Mouse (Mus musculus) midbrain, embryonic 12.5 days (tissue): ENCODE results near the gene Zbtb38. TPM values are rescaled to one million over a fixed set of nuclear protein-coding genes. Genes with fewer than 3 reads are reported as not detected.
"Not testable (repeated sequence)": the region's sequence is repeated elsewhere in the genome, so short reads cannot be mapped to it uniquely, and the experiment has no call there.

Experiments used
- ATAC-seq: fragments of 200-750 bp; cut with Nextera tagmentation; 2 replicates; pipeline ENCODE4 v1.8.0; 2017; ENCODE audit warnings: low read depth, moderate TSS enrichment, moderate library complexity; ENCODE audit not compliant: low FRiP score
- H3K27ac ChIP-seq: fragments of 300-500 bp; sonication (generic); replicated peaks from 2 replicates; pipeline ENCODE4 v1.5.1; 2016; ENCODE audit warnings: mild to moderate bottlenecking
- H3K27me3 ChIP-seq: fragments of 300-500 bp; sonication (generic); 2 replicates; pipeline ENCODE4 v1.6.1; 2016; ENCODE audit warnings: mild to moderate bottlenecking
- H3K36me3 ChIP-seq: fragments of 300-500 bp; sonication (generic); 2 replicates; pipeline ENCODE4 v1.6.1; 2016
- H3K4me1 ChIP-seq: fragments of 300-500 bp; sonication (generic); 2 replicates; pipeline ENCODE4 v1.6.1; 2016
- H3K4me2 ChIP-seq: fragments of 300-500 bp; sonication (generic); replicated peaks from 2 replicates; pipeline ENCODE4 v1.6.1; 2016; ENCODE audit warnings: mild to moderate bottlenecking, moderate library complexity
- H3K4me3 ChIP-seq: fragments of 300-500 bp; sonication (generic); 2 replicates; pipeline ENCODE4 v1.5.1; 2016; ENCODE audit warnings: mild to moderate bottlenecking
- H3K9ac ChIP-seq: fragments of 300-500 bp; sonication (generic); replicated peaks from 2 replicates; pipeline ENCODE4 v1.6.1; 2016; ENCODE audit warnings: mild to moderate bottlenecking, moderate library complexity
- H3K9me3 ChIP-seq: fragments of 300-500 bp; sonication (generic); 2 replicates; pipeline ENCODE4 v1.6.1; 2016; ENCODE audit warnings: mild to moderate bottlenecking
- WGBS: fragments of 180-500 bp; shearing (Covaris S2); methylation state at CpG from one replicate; pipeline ENCODE4 v1.1.7; 2016; 5-methylcytosine and 5-hydroxymethylcytosine counted together
- polyA plus RNA-seq: library from polyadenylated mRNA; unstranded; fragments of >200 nt; fragmentation: Nextera tagmentation; extraction: Ambion mirVana; gene quantifications from 2 replicates; pipeline ENCODE4 v1.2.1, GENCODE M21; 2016

The Zbtb38 gene
- polyA plus RNA-seq, 1 experiment from 2014 or later = 17.7 TPM

DNA sequence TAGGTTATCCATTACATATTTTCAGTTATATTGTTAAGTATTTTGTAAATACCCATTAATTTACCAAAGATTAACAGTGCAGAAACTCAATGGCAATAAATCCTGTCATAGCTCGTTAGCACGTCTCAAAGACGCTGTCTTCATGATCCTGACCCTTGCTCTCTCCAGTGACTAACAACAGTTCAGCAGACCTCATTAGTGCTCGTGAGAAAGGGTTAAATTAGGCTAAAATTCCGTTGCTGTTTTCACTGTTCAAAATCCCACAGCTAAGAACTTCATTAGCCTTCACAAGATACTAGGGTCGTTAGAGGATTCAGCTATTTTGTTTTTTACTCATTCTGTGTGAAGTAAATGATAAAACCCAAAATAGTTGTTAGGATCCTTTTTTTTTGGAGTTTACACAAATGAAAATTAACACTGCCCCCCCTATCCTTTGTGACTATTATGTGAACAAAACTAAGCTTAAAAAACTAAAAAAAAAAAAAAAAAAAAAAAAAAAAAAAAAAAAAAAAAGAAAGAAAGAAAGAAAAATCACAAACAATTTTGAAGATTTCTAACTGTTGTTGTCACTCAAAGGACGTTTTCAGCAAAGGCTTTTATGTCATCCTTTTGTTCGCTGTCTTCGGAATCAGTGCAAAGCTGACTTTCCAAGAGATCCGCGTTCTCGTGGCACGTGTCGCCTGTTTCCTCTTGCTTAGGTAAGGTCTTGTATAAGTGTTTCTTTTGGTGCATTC is 67.6 kb downstream of the Zbtb38 start:
- Histone ChIP-seq H3K4me1 (no peaks in the 10 kb centered on the region), H3K9me3 (no peaks in the 10 kb centered on the region), H3K27ac (no peak overlapping the region), H3K27me3 (no peaks in the 10 kb centered on the region), H3K9ac (no peak overlapping the region), H3K4me2 (no peak overlapping the region), H3K36me3 (peaks cover 29% of the 10 kb centered on the region; the same call in 1 of the 2 replicates), H3K4me3 (no peak overlapping the region)
- 78% methylated on average over 14 of the region's 14 CpGs for WGBS
- no peak for ATAC-seq

DNA sequence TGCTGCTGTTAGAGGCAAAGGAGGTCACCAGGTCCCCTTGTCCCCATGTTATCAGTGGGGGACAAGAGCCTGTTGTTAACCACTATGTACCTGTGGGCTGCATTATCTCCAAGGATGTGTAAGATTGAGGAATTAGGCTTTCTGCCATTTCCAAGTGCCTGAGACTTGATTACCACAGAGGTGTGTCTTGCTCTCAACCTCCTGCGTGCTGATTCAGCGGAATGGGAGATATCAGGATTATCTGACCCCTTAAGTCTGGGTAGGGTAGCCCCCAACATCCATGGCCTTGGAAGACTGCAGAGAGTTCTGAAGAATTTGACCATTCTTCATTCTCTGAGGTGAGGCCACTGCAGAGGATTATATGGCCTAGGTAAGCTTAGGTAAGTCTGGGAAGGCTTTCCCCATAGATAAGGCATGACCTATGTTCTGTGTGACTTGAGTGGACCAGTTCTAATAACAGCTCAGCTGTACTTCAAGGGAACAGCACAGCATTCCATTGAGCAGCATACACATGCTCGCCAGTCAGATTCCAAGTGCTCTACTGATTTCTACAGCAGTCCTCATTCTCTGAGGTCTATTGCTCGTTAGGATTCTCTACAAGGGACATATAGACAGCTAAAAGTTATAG is 68.4 kb downstream of the Zbtb38 start:
- no peak overlapping the region for H3K4me3 ChIP-seq
- H3K4me2 ChIP-seq = no peak overlapping the region
- H3K4me1 ChIP-seq = no peaks in the 10 kb centered on the region
- no peak for ATAC-seq
- no peak overlapping the region for H3K27ac ChIP-seq
- WGBS = 88% methylated on average over 4 of the region's 4 CpGs
- no peaks in the 10 kb centered on the region for H3K9me3 ChIP-seq
- no peak overlapping the region for H3K9ac ChIP-seq
- peaks cover 29% of the 10 kb centered on the region; the same call in 1 of the 2 replicates for H3K36me3 ChIP-seq
- no peaks in the 10 kb centered on the region for H3K27me3 ChIP-seq

DNA sequence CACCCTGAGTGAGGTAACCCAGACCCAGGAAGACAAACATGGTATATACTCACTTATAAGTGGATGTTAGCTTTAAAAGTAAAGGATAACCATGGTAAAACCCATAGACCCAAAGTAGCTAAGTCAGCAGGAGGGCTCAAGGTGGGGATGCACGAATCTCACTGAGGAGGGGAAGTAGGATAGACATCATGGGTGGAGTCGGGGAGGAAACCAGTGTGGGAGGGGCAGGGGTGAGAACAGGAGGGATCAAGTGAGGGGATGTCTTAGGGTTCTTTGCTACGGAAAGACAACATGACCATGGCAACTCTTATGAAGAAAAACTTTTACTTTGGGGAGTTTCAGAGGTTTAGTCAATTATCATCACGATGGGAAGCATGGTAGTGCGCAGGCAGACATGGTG is 74.0 kb downstream of the Zbtb38 start:
- ATAC-seq = no peak
- Histone ChIP-seq H3K4me3 (no peak overlapping the region), H3K9ac (no peak overlapping the region), H3K4me1 (no peaks in the 10 kb centered on the region), H3K27me3 (no peaks in the 10 kb centered on the region), H3K9me3 (no peaks in the 10 kb centered on the region), H3K27ac (no peak overlapping the region), H3K36me3 (no peaks in the 10 kb centered on the region), H3K4me2 (no peak overlapping the region)
- 83% methylated on average over 5 of the region's 5 CpGs for WGBS

GRCm38 (mm10) chr9:96677711-96678110 is 74.9 kb downstream of the Zbtb38 start:
- H3K9me3 ChIP-seq, H3K4me2 ChIP-seq, H3K4me3 ChIP-seq, ATAC-seq, H3K27ac ChIP-seq, H3K4me1 ChIP-seq, H3K27me3 ChIP-seq, H3K9ac ChIP-seq, H3K36me3 ChIP-seq: not testable (repeated sequence)
- 84% methylated on average over 5 of the region's 5 CpGs for WGBS

- 91% methylated on average over 10 of the region's 10 CpGs for WGBS
- no peaks in the 10 kb centered on the region for H3K9me3 ChIP-seq
- no peak overlapping the region for H3K9ac ChIP-seq
- H3K36me3 ChIP-seq = no peaks in the 10 kb centered on the region
- H3K4me3 ChIP-seq = no peak overlapping the region
- H3K27ac ChIP-seq = no peak overlapping the region
- H3K27me3 ChIP-seq = no peaks in the 10 kb centered on the region
- no peak overlapping the region for H3K4me2 ChIP-seq
- H3K4me1 ChIP-seq = no peaks in the 10 kb centered on the region
- ATAC-seq = no peak
Measured at GRCm38 (mm10) chr9:96676671-96677070, 76.0 kb downstream of the Zbtb38 start.

- Histone ChIP-seq H3K4me1 (no peaks in the 10 kb centered on the region), H3K4me3 (no peak overlapping the region), H3K36me3 (no peaks in the 10 kb centered on the region), H3K9ac (no peak overlapping the region), H3K9me3 (no peaks in the 10 kb centered on the region), H3K27me3 (no peaks in the 10 kb centered on the region), H3K27ac (no peak overlapping the region), H3K4me2 (no peak overlapping the region)
- 91% methylated on average over 8 of the region's 8 CpGs for WGBS
- ATAC-seq = no peak
Measured at GRCm38 (mm10) chr9:96675763-96676640, 76.6 kb downstream of the Zbtb38 start.

DNA sequence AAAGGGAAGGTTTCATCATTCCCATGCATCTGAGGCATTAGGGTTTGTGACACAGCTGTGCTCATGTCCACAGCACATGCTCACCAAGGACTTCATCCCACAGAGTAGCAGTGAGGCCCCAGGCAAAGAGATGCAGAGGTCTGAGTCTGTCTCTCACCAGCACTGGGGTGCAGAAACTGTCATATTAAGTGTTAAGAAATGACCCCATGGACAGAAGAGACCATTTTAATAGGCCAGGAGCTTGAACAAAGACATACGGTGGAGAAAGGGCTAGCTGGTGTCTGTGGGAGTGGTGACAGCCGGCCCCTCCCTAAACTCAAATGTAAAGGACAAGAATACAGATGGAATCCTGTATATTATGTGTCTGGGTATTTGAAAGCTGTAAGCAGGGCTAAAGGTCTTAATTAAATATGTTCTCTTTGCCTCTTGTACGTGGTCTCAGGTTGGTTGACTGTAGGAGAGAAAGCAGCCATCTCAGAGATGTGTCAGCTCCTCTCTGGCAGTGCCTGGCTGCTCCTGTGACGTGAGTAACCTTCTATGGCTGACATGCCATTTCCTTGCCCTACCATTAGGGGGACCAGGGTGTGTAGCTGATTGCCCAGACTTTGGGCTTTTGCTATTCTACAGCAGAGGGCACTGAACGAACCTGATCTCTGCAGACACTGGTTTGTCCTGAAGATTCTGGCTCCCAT is 77.4 kb downstream of the Zbtb38 start:
- Histone ChIP-seq H3K4me3 (no peak overlapping the region), H3K27ac (no peak overlapping the region), H3K36me3 (no peaks in the 10 kb centered on the region), H3K9ac (no peak overlapping the region), H3K4me1 (no peaks in the 10 kb centered on the region), H3K9me3 (no peaks in the 10 kb centered on the region), H3K4me2 (no peak overlapping the region), H3K27me3 (no peaks in the 10 kb centered on the region)
- WGBS = 35% methylated on average over 5 of the region's 5 CpGs
- ATAC-seq = peak; percentile 47; the same call in 1 of the 2 replicates

GRCm38 (mm10) chr9:96674301-96674700 is 78.3 kb downstream of the Zbtb38 start:
- Histone ChIP-seq H3K9me3 (no peaks in the 10 kb centered on the region), H3K27ac (no peak overlapping the region), H3K4me3 (no peak overlapping the region), H3K27me3 (no peaks in the 10 kb centered on the region), H3K4me2 (no peak overlapping the region), H3K9ac (no peak overlapping the region), H3K36me3 (no peaks in the 10 kb centered on the region), H3K4me1 (no peaks in the 10 kb centered on the region)
- no peak for ATAC-seq
- WGBS = 88% methylated on average over 8 of the region's 8 CpGs

DNA sequence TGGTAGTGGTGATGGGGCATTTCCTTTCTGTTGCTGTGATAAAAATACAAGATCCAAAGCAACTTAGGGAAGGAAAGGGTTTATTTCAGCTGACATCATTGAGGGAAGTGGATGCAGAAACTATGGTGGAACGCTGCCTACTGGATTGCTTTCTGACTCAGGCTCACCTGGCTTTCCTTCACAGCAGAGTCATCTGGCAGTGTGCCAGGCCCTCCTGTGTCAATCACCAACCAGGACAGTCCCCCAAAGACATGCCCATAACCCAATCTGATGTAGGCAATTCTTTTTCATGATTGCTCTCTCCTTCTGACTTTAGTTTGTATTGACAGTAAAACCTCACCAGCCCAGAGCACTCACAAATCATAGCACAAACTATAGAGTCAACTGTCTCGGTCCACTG is 80.2 kb downstream of the Zbtb38 start:
- 94% methylated on average over 2 of the region's 2 CpGs for WGBS
- Histone ChIP-seq H3K4me3 (no peak overlapping the region), H3K4me2 (no peak overlapping the region), H3K4me1 (no peaks in the 10 kb centered on the region), H3K9me3 (no peaks in the 10 kb centered on the region), H3K36me3 (no peaks in the 10 kb centered on the region), H3K27ac (no peak overlapping the region), H3K9ac (no peak overlapping the region), H3K27me3 (no peaks in the 10 kb centered on the region)
- no peak for ATAC-seq

- Histone ChIP-seq H3K36me3 (no peaks in the 10 kb centered on the region), H3K27ac (no peak overlapping the region), H3K4me3 (no peak overlapping the region), H3K9me3 (no peaks in the 10 kb centered on the region), H3K9ac (no peak overlapping the region), H3K4me2 (no peak overlapping the region), H3K27me3 (no peaks in the 10 kb centered on the region), H3K4me1 (no peaks in the 10 kb centered on the region)
- WGBS = 93% methylated on average over 12 of the region's 12 CpGs
- no peak for ATAC-seq
Measured at GRCm38 (mm10) chr9:96671249-96671648, 81.4 kb downstream of the Zbtb38 start.

DNA sequence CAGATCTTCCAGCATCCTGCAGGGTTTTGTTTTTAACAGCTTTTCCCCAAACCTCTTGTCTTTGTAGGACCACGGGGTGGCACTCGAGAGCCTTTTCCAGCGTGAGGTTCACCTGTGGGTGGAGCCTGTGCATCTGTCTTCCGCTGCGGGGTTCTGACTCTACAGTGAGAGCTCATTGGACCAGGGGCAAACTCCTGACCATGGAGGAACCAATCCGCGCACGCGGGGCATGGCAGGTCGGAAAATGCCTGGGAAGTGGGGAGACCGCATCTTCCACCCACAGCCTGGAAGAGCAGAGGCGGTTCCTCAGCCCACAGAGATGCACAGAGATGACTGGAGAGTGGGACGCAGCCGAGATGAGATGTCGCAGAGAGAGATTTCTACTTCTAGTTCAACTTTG is 82.8 kb downstream of the Zbtb38 start:
- peak; percentile 100 for ATAC-seq
- Histone ChIP-seq H3K4me1 (no peaks in the 10 kb centered on the region), H3K4me2 (peak overlapping the region; percentile 53), H3K9me3 (no peaks in the 10 kb centered on the region), H3K9ac (no peak overlapping the region; the same call in 1 of the 2 replicates), H3K27ac (peak overlapping the region; percentile 80), H3K4me3 (peak overlapping the region; percentile 30), H3K36me3 (no peaks in the 10 kb centered on the region), H3K27me3 (no peaks in the 10 kb centered on the region)
- WGBS = under 1% methylated on average over 15 of the region's 15 CpGs
